Mouse (Mus musculus): ENCODE measurements around the gene Lcor.
A peak's percentile ranks its signal among the peaks of the same experiment; 100 is the strongest.

Lcor gene

GRCm38 (mm10) chr19:41476530-41477249 lies 5.7 kb upstream of the Lcor start:
- DNase-seq = no peak

- peak; percentile 23 to 36 for DNase-seq
These were observed 1.2 kb upstream of the Lcor start for GRCm38 (mm10) chr19:41481030-41481886.

- no peak for DNase-seq
These were observed 599 bp upstream of the Lcor start for GRCm38 (mm10) chr19:41481887-41482189.

- peak; percentile 77 to 86 for DNase-seq
These were observed 540 bp downstream of the Lcor start for GRCm38 (mm10) chr19:41482909-41483444.

- peak in 1 of 2 experiments; percentile 54 for DNase-seq
These were observed 1.1 kb downstream of the Lcor start for GRCm38 (mm10) chr19:41483445-41484040.

GRCm38 (mm10) chr19:41484361-41484760 lies 1.9 kb downstream of the Lcor start:
- DNase-seq = no peak

GRCm38 (mm10) chr19:41495382-41496032 lies 13.1 kb downstream of the Lcor start:
- no peak for DNase-seq

- DNase-seq = no peak
These were observed 13.6 kb downstream of the Lcor start for GRCm38 (mm10) chr19:41496058-41496457.

GRCm38 (mm10) chr19:41507872-41508271 lies 25.4 kb downstream of the Lcor start:
- no peak for DNase-seq

- DNase-seq = no peak
These were observed 32.4 kb downstream of the Lcor start for GRCm38 (mm10) chr19:41514836-41515235.

GRCm38 (mm10) chr19:41515549-41515948 lies 33.1 kb downstream of the Lcor start:
- no peak for DNase-seq

GRCm38 (mm10) chr19:41517006-41517405 lies 34.6 kb downstream of the Lcor start:
- no peak for DNase-seq

GRCm38 (mm10) chr19:41519121-41519520 lies 36.7 kb downstream of the Lcor start:
- DNase-seq = no peak

- no peak for DNase-seq
These were observed 39.8 kb downstream of the Lcor start for GRCm38 (mm10) chr19:41522246-41522645.

- no peak for DNase-seq
These were observed 41.5 kb downstream of the Lcor start for GRCm38 (mm10) chr19:41523798-41524563.

- DNase-seq = no peak
These were observed 46.7 kb downstream of the Lcor start for GRCm38 (mm10) chr19:41529169-41529568.

- DNase-seq = no peak
These were observed 51.6 kb downstream of the Lcor start for GRCm38 (mm10) chr19:41534021-41534420.

GRCm38 (mm10) chr19:41556981-41557380 lies 74.5 kb downstream of the Lcor start:
- DNase-seq = no peak

GRCm38 (mm10) chr19:41557491-41557890 lies 75.1 kb downstream of the Lcor start:
- no peak for DNase-seq

GRCm38 (mm10) chr19:41558891-41559486 lies 76.6 kb downstream of the Lcor start:
- no peak for DNase-seq

- no peak for DNase-seq
These were observed 78.4 kb downstream of the Lcor start for GRCm38 (mm10) chr19:41560856-41561255.

GRCm38 (mm10) chr19:41568791-41569190 lies 86.4 kb downstream of the Lcor start:
- no peak for DNase-seq
